Mouse (Mus musculus) midbrain, embryonic 16.5 days (tissue): ENCODE measurements around the gene Dlx6. TPM values are rescaled to one million over a fixed set of nuclear protein-coding genes. Genes with fewer than 3 reads are reported as not detected.
A peak's percentile ranks its signal among the peaks of the same experiment; 100 is the strongest.

ENCODE experiments used
- ATAC-seq: fragments of 200-750 bp; cut with Nextera tagmentation; 2 replicates; pipeline ENCODE4 v1.8.0; 2017; ENCODE audit warnings: moderate TSS enrichment
- H3K27ac ChIP-seq: fragments of 300-500 bp; sonication (generic); 2 replicates; pipeline ENCODE4 v1.5.1; 2014; ENCODE audit warnings: mild to moderate bottlenecking, low read length, mixed read lengths
- H3K27me3 ChIP-seq: fragments of 300-500 bp; sonication (generic); 2 replicates; pipeline ENCODE4 v1.6.1; 2014; ENCODE audit warnings: low read depth, low read length, mixed read lengths; ENCODE audit not compliant: control insufficient read depth, insufficient read depth
- H3K36me3 ChIP-seq: fragments of 300-500 bp; sonication (generic); 2 replicates; pipeline ENCODE4 v1.6.1; 2014; ENCODE audit warnings: mild to moderate bottlenecking, low read length, moderate library complexity, mixed read lengths; ENCODE audit not compliant: control insufficient read depth, insufficient read depth
- H3K4me1 ChIP-seq: fragments of 300-500 bp; sonication (generic); 2 replicates; pipeline ENCODE4 v1.6.1; 2014; ENCODE audit warnings: mild to moderate bottlenecking, low read length, mixed read lengths; ENCODE audit not compliant: control insufficient read depth, insufficient read depth
- H3K4me2 ChIP-seq: fragments of 300-500 bp; sonication (generic); 2 replicates; pipeline ENCODE4 v1.6.1; 2014; ENCODE audit warnings: mild to moderate bottlenecking, low read length, mixed read lengths
- H3K4me3 ChIP-seq: fragments of 300-500 bp; sonication (generic); 2 replicates; pipeline ENCODE4 v1.5.1; 2014; ENCODE audit warnings: low read depth, mild to moderate bottlenecking, low read length, moderate library complexity, mixed read lengths
- H3K9ac ChIP-seq: fragments of 300-500 bp; sonication (generic); 2 replicates; pipeline ENCODE4 v1.6.1; 2014; ENCODE audit warnings: low read depth, low read length, mixed read lengths
- H3K9me3 ChIP-seq: fragments of 300-500 bp; sonication (generic); replicated peaks from 2 replicates; pipeline ENCODE4 v1.6.1; 2014; ENCODE audit warnings: mild to moderate bottlenecking, low read length, mixed read lengths; ENCODE audit not compliant: control insufficient read depth, poor library complexity, severe bottlenecking
- WGBS: fragments of 180-500 bp; shearing (Covaris S2); extraction: QIAGEN DNeasy Blood & Tissue Kit; methylation state at CpG from one replicate; pipeline ENCODE4 v1.1.7; 2014; 5-methylcytosine and 5-hydroxymethylcytosine counted together
- polyA plus RNA-seq: library from polyadenylated mRNA; unstranded; fragments of >200 nt; fragmentation: Nextera tagmentation; extraction: Ambion mirVana; gene quantifications from 2 replicates; pipeline ENCODE4 v1.2.1, GENCODE M21; 2015

The Dlx6 gene
- polyA plus RNA-seq, 1 experiment from 2014 or later: 1.3 TPM

- H3K9ac ChIP-seq: 0 out of 2 replicates have a peak overlapping the region, but pooled peaks have one; percentile 5
- H3K4me3 ChIP-seq: peak overlapping the region; percentile 46
- no peaks in the 10 kb centered on the region for H3K9me3 ChIP-seq
- no peaks in the 10 kb centered on the region for H3K36me3 ChIP-seq
- peak overlapping the region; percentile 8 for H3K4me2 ChIP-seq
- peaks cover 13% of the 10 kb centered on the region for H3K4me1 ChIP-seq
- peaks cover 43% of the 10 kb centered on the region for H3K27me3 ChIP-seq
- 0 out of 2 replicates have a peak, but pooled peaks have one; percentile 22 for ATAC-seq
- 0 out of 2 replicates have a peak overlapping the region, but pooled peaks have one; percentile 26 for H3K27ac ChIP-seq
- under 1% methylated on average over 14 of the region's 14 CpGs for WGBS
Measured at GRCm38 (mm10) chr6:6878841-6879291, 15.7 kb downstream of the Dlx6 start.

GRCm38 (mm10) chr6:6879371-6880325, 16.5 kb downstream of the Dlx6 start:
- ATAC-seq: no peak
- 2% methylated on average over 44 of the region's 44 CpGs for WGBS
- Histone ChIP-seq H3K4me1 (peaks cover 13% of the 10 kb centered on the region), H3K4me3 (peak overlapping the region; percentile 46), H3K27me3 (peaks cover 44% of the 10 kb centered on the region), H3K4me2 (peak overlapping the region; percentile 14; the same call in 1 of the 2 replicates), H3K36me3 (no peaks in the 10 kb centered on the region), H3K9ac (peak overlapping the region; percentile 60; the same call in 1 of the 2 replicates), H3K27ac (no peak overlapping the region), H3K9me3 (no peaks in the 10 kb centered on the region)

- H3K4me2 ChIP-seq: peak overlapping the region; percentile 76
- no peaks in the 10 kb centered on the region for H3K9me3 ChIP-seq
- peak overlapping the region; percentile 46 for H3K4me3 ChIP-seq
- peaks cover 41% of the 10 kb centered on the region for H3K27me3 ChIP-seq
- H3K27ac ChIP-seq: peak overlapping the region; percentile 72; the same call in 1 of the 2 replicates
- H3K36me3 ChIP-seq: no peaks in the 10 kb centered on the region
- peaks cover 16% of the 10 kb centered on the region for H3K4me1 ChIP-seq
- no peak for ATAC-seq
- under 1% methylated on average over 24 of the region's 24 CpGs for WGBS
- peak overlapping the region; percentile 60 for H3K9ac ChIP-seq
Measured at GRCm38 (mm10) chr6:6880361-6881114, 17.4 kb downstream of the Dlx6 start.

GRCm38 (mm10) chr6:6881115-6881637, 18.0 kb downstream of the Dlx6 start:
- Histone ChIP-seq H3K4me1 (peaks cover 16% of the 10 kb centered on the region), H3K27me3 (peaks cover 38% of the 10 kb centered on the region), H3K27ac (peak overlapping the region; percentile 72), H3K9me3 (no peaks in the 10 kb centered on the region), H3K36me3 (no peaks in the 10 kb centered on the region), H3K4me3 (peak overlapping the region; percentile 46), H3K9ac (peak overlapping the region; percentile 60), H3K4me2 (peak overlapping the region; percentile 76)
- peak; percentile 43 for ATAC-seq
- WGBS: under 1% methylated on average over 30 of the region's 30 CpGs

GRCm38 (mm10) chr6:6881638-6882190, 18.6 kb downstream of the Dlx6 start, which contains the start of gene Dlx5:
Dlx5 (minus strand) TSS chr6:6882085.
- H3K27me3 ChIP-seq: peaks cover 33% of the 10 kb centered on the region
- peak within 1 kb of the TSS; percentile 72 for H3K27ac ChIP-seq
- peak within 1 kb of the TSS; percentile 76 for H3K4me2 ChIP-seq
- H3K36me3 ChIP-seq: no peaks in the 10 kb centered on the region
- H3K9me3 ChIP-seq: no peaks in the 10 kb centered on the region
- peak within 1 kb of the TSS; percentile 46 for H3K4me3 ChIP-seq
- H3K4me1 ChIP-seq: peaks cover 16% of the 10 kb centered on the region
- WGBS: under 1% methylated on average over 33 of the region's 42 CpGs
- H3K9ac ChIP-seq: peak within 1 kb of the TSS; percentile 60
- peak; percentile 79 for ATAC-seq

- 5% methylated on average over 10 of the region's 11 CpGs for WGBS
- peak; percentile 30; the same call in 1 of the 2 replicates for ATAC-seq
- Histone ChIP-seq H3K4me2 (peak overlapping the region; percentile 76), H3K27me3 (peaks cover 32% of the 10 kb centered on the region), H3K36me3 (no peaks in the 10 kb centered on the region), H3K4me1 (peaks cover 16% of the 10 kb centered on the region), H3K9ac (no peak overlapping the region), H3K9me3 (no peaks in the 10 kb centered on the region), H3K27ac (no peak overlapping the region), H3K4me3 (peak overlapping the region; percentile 46; the same call in 1 of the 2 replicates)
Measured at GRCm38 (mm10) chr6:6882266-6882797, 19.2 kb downstream of the Dlx6 start.

- H3K27ac ChIP-seq: no peak overlapping the region
- peaks cover 16% of the 10 kb centered on the region for H3K4me1 ChIP-seq
- H3K9ac ChIP-seq: no peak overlapping the region
- ATAC-seq: peak; percentile 57
- no peaks in the 10 kb centered on the region for H3K9me3 ChIP-seq
- no peak overlapping the region for H3K4me2 ChIP-seq
- no peak overlapping the region for H3K4me3 ChIP-seq
- H3K36me3 ChIP-seq: no peaks in the 10 kb centered on the region
- 2% methylated on average over 12 of the region's 12 CpGs for WGBS
- peaks cover 25% of the 10 kb centered on the region for H3K27me3 ChIP-seq
Measured at GRCm38 (mm10) chr6:6884897-6885296, 21.8 kb downstream of the Dlx6 start.

GRCm38 (mm10) chr6:6886225-6886624, 23.1 kb downstream of the Dlx6 start:
- Histone ChIP-seq H3K9ac (no peak overlapping the region), H3K27me3 (peaks cover 22% of the 10 kb centered on the region), H3K4me2 (no peak overlapping the region), H3K36me3 (no peaks in the 10 kb centered on the region), H3K4me3 (no peak overlapping the region), H3K27ac (no peak overlapping the region), H3K4me1 (peaks cover 9% of the 10 kb centered on the region), H3K9me3 (no peaks in the 10 kb centered on the region)
- ATAC-seq: no peak
- WGBS: 83% methylated on average over 3 of the region's 3 CpGs
